Mouse (Mus musculus): Measurements from ENCODE around the gene Ppef2.

Ppef2 gene

DNA sequence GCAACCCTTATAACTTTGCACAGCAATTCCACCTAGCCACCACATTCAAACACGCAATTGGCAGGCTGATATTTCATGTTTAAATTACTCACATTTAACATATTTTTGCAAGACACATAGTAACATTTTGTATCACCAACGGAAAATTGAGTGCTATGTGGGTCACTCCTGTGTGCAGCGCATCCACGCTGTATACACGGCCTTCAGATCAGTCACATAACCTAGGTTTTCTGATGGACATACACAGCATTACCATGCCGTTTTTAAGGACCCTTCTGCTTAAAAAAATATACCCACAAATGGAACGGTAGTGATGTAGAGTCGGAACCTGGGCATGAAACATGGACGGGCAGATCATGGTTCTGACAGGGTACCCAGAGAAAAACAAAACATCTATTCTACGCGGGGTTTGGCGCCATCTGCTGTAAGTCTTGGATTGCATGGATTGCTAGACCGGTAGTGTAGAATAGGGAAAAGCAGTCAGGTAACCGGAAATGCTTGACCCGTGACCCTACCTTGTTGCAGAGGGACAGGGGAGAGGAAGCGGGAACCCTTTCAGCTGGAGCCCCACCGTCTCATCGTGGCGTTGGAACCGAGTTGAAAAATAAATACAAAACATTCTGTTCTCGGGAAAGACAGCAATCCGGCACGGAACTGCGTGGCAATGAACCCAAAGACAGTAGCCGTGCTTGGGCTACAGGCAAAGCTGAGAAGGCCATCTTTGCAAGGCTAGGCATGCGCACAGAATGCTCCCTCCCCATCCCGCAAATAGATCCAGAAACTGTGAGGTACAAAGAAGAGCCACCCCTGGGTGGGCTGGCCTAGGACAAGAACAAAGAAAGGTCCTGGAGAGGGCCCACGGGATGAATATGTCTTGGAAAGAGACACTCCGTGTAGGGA lies 16.5 kb downstream of the Ppef2 start:
- DNase-seq (ENCODE audit: low spot score), result peak; percentile 15

DNA sequence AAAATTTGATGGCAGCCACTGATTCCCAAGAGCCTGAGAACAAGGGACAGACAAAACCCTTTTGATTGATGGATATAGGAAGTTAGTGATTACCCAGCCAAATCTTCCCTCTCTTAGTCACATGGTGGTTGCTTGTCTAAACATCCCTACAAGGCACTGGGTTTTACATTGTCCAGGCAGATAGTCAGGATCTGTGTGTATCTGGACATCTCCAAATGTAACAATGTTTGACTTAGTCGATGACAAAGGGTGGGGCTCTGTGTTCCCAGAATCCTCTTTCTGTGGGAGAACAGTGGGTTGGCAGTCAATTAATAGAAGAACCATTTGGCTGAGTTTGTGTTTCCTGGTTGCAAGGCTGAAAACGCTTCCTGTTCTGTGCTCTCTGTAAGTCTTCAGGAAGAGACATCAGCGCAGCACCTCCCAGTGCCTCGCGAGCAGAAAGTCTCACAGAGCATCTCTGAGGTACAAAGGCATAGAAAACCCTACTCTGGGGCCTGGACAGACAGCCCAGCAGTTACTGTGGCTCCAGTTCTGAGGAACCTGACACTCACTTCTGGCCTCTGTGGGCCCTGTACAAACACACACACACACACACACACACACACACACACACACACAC lies 21.0 kb downstream of the Ppef2 start:
- no peak for DNase-seq (ENCODE audit: low spot score)

GRCm38 (mm10) chr5:92233366-92233765 lies 22.7 kb downstream of the Ppef2 start:
- no peak for DNase-seq (ENCODE audit: low spot score)

GRCm38 (mm10) chr5:92231836-92232235 lies 24.2 kb downstream of the Ppef2 start:
- no peak for DNase-seq (ENCODE audit: low spot score)

DNA sequence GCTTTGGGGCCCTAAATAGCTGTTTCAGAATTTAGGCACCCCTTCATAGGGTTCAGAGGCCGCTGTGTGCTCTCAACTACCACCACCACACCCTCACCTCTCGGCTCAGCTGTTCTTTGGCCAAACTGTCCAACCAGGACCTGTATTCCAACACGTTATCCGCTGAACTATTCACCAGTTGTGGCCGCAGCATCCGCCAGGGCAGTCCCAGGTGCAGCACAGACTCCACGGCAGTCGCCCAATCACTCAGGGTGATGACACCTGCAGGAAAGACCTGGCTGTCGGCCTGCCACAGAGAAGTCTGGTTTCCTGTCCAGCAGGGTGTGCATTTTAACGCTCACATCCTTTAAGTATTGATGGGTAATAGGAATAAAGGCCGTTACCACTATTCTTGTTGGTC lies 25.8 kb downstream of the Ppef2 start:
- DNase-seq (ENCODE audit: low spot score), result no peak

GRCm38 (mm10) chr5:92229514-92229913 lies 26.6 kb downstream of the Ppef2 start:
- DNase-seq (ENCODE audit: low spot score), result no peak

- DNase-seq (ENCODE audit: low spot score), result no peak
Measured at GRCm38 (mm10) chr5:92228776-92229175, 27.3 kb downstream of the Ppef2 start.

DNA sequence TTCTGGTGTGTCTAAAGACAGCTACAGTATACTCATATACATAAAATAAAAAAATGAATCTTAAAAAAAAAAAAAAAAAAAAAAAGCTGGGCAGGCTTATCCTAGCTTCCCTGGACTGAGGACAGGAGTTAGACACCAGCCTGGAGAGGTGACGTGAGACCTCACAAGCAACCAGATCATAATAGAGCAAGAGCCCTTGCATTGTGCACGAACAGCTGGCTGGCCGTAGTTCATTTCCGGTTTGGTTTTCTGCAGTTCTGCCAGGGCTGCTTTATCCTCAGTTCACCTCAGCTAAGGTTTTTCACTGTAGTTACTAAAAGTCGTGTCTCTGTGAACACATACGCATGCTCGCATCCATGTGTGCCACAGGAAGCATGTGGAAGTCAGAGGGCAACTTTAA lies 28.3 kb downstream of the Ppef2 start:
- no peak for DNase-seq (ENCODE audit: low spot score)

DNA sequence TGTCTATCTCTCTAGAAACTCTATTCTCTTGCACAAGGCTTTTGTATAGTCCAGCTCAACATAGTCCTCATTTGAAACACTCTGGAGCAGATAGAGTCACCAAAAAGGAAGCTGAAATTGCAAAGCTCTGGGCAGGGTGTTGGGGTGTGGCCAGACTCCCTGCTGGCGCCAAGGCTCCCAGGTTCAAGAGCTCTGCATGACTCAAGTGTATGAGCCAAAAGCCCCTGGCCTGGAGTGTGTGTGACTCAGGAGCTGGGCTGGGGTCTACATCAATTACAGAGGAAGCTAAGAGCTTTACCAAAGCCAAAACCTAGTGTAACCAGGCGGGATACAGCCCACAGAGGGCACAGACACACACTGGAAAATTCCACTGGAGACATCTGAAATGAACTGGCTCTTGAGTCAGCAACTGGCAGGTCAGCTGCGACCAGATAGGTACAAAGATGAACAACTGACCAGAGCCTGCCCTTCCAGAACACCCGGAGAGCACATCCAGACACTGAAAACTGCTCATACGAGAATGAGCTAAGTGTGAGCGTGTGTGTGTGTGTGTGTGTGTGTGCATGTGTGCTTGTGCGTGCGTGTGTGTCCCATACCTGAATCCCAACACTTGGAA lies 35.7 kb downstream of the Ppef2 start:
- no peak for DNase-seq (ENCODE audit: low spot score)

DNA sequence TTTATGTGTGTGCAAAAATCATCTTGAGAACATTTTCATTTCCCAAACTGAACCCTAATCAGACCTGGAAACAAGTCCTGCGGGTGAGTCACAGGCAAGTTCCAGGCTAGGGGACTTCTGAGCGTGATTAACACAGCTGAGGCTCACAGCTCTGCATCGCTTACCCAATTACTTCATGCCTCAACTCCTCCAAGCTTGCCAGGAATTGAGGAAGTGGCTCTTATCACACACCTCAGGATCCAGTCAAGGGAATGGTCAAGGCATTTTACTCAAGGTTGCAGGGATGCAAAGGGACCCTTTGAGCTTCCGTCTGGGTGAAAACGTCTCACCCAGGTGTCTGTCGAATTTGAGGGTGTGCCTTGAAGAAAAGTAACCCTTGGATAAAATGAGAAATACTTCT lies 36.3 kb downstream of the Ppef2 start:
- DNase-seq (ENCODE audit: low spot score), result no peak

DNA sequence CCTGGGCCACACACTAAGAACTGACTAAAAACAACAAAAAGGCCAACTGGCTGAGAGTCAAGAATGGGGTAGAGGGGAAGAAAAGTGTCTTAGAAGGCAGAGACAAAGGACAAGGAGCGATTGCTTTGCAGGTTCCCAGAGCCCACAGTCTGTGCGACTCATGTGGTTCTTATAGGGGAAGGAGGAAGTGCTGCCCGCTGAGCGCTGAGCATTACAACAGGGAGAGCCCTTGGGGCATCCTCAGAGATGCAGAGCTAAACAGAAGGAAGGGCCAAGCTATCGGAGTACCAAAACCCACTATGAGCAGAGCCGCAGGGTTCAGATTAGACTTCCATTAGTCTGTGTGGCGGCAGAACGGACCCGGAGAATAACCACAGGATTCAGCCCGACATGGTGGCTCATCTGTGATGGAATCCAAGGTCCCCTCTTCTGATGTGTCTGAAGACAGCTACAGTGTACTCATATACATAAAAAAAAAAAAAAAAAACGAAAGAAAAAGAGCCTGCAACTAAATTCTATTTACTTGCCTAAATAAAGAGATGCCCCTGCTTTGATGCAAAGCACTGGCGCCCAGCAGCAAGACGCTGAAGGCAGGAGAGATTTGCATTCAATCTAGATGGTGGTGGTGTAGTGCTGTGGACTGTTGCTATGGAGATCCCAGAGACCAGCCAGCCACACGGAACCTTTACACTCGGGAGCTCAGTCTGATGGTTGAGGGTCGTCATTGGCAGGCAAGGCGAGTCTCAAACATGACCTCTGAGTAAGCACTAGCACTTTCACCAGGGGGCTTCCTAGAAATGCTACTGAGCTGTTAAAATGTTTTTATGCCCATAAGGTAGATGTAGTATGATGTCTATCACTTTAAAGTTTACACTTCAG lies 36.9 kb downstream of the Ppef2 start:
- DNase-seq (ENCODE audit: low spot score), result no peak

DNA sequence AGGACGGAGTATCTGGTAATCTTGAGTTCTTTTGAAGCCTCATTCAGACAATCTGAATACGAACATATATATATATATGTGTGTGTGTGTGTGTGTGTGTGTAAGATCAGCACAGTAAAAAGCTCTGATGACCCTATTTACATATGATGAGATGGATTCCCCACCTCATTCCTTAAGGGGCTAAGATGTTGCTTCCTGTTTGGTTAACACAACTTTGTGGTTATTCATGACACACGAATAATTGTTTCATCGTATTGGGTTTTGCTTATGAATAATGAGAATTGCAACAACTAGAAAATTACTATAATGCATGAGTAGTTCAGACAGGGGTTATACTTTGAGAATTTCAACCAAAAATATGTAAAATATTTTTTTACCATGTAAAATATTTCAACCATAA lies 40.8 kb downstream of the Ppef2 start, which contains the start of gene U90926:
U90926 (minus strand) TSS at position 101 of the 400 bp plus-strand sequence.
- DNase-seq (ENCODE audit: low spot score), result no peak

DNA sequence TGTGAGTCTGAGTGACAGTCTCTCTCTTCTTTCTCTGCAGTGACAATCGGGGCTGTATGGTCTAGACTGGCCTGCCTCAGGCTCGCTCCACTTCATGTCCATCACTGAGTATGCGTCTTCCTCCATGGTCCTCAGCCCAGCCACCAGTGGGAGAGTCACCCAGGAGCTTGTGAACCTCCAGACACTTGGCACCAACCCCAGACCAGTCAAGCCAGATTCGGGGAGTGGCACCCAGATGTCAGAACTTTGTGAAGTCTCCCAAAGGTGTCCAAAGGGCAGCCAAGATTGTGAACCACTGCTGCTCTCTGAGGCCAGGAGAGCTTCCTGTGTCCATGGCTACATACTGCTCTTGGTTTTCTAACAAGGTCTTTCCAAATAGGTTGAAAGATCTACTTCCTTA lies 43.8 kb downstream of the Ppef2 start:
- no peak for DNase-seq (ENCODE audit: low spot score)

DNA sequence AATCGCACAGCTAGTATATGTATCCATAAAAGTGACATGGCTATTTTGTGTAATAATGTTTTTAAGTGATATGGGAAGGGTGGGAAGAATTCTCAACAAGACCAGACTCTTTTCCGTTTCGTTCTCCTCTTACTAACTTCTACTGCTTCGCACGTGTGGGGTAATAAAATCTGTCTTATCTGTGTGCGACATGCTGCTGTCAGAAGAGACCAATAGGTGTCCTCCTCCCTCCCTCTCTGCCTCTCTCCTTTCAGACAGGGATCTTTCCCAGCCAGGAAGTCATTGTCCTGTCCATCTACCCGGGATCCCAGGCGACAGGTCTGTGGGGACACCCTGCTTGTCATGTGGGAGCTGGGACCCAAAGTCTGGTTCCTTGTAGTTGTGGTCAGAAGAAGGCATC lies 45.9 kb downstream of the Ppef2 start:
- no peak for DNase-seq (ENCODE audit: low spot score)

- no peak for DNase-seq (ENCODE audit: low spot score)
Measured at GRCm38 (mm10) chr5:92206121-92206520, 50.0 kb downstream of the Ppef2 start.

DNA sequence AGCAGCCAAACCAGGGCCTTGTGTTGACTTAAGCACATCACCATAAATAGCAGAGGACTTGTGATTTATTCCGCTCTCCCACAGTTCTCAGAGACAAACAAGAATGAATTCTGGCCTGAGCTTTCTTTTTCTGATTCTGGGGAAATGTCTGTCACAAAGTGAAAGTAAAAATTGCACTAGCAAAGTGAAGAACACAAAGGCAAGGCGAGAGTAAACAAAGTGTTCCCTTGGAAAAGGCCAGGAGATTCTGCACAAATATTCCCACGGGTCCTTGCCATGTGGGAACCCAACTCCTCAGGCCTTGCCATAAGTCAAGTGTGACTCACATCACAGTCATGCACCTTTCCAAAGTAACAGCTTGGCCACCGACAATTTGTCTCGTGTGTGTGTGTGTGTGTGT lies 50.4 kb downstream of the Ppef2 start:
- no peak for DNase-seq (ENCODE audit: low spot score)

GRCm38 (mm10) chr5:92205184-92205583 lies 50.9 kb downstream of the Ppef2 start:
- DNase-seq (ENCODE audit: low spot score), result no peak

- peak; percentile 13 for DNase-seq (ENCODE audit: low spot score)
Measured at GRCm38 (mm10) chr5:92204162-92205036, 51.7 kb downstream of the Ppef2 start.

GRCm38 (mm10) chr5:92198266-92198665 lies 57.8 kb downstream of the Ppef2 start:
- DNase-seq (ENCODE audit: low spot score), result no peak

DNA sequence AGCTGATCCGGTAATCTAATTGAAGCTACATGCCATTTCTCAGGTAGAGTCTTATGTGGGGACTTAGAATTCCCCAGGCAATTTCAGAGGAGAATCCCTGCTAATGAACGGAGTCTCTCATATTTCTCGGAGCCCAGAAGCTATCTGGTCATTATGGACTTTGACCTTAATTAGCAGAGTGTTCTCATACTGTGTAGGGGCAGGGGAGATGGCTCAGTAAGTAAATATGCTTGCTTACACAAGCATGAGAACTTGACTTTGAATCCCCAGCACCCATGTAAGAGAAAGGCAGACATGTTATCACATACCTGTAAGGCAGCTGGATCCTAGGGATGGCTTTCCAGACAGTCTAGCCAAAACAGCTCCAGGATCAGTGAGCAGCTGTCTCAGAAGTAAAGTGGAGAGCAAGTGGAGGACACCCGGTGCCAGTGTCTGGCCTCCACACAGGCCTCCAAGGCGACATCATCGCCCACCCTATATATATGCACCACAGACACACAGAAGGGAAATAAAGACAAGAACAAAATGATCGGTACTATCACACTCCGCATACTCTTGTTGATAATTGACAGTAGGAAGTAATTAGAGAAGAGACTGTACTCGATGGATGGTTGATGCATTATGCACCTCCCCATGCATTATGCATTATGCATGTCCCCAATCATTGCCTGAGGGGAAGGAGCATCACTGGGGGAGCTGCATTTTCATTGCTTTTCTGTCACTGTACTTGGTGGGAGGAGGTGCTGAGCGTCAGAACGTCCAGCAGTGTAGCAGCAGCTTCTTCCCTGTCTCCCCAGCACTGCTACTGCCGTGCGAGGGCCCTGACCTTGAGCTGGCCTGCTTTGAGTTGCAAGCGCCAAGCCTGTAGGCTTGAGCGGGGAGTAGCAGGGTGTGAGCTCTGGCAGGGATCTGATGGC lies 58.9 kb downstream of the Ppef2 start:
- DNase-seq (ENCODE audit: low spot score), result no peak

Data from c-Kit-positive CD71-positive TER-119-positive erythroid progenitor cells, embryonic 14.5 days (primary cell).